Mouse (Mus musculus) right cerebral cortex, postnatal 10 days (tissue): ENCODE results near the gene Vrtn.

ENCODE experiments used
- DNase-seq, 2 experiments: peaks; one replicate each; pipeline ENCODE4 v3.0.0; 2021; ENCODE audit warnings: low spot score in 2 of 2

Gene Vrtn

DNA sequence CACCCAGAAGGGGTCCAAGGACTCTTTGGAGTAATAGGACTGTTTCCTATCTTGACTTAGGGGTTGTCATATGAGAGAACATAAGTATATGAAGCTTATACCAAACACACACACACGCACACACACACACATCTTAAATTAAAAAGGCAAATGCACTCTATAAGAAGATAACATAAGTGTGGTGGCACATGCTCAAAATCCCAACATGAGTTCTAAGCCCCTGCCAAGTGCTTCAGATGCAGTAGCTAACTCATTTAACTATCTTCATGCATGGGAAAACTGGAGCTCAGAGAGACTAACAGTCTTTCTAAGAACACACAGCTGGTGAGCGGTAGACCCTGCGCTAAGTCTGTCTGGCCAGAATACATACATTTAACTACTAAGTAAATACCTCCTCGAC, 46.7 kb downstream of the Vrtn start:
- DNase-seq, result peak; percentile 47 to 67

DNA sequence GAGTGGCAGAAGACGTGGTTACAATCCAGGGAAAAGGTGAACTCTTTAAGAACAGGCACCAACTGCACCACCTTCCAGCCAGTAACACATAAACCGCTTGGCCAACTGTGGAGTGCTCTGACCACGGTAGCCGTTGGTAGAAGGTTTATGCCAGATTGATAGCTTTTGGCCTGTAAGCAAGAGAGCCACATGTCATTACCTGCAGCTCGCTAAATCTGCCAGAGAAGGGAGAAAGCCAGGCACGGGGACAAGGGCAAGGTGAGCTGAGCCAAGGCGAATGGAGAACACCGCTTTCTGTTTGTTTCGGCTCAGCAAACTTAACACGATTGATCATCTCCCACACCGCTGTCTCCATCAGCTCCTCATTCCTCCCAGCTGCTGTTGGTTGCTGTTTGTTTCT, 48.2 kb downstream of the Vrtn start:
- DNase-seq, result no peak

DNA sequence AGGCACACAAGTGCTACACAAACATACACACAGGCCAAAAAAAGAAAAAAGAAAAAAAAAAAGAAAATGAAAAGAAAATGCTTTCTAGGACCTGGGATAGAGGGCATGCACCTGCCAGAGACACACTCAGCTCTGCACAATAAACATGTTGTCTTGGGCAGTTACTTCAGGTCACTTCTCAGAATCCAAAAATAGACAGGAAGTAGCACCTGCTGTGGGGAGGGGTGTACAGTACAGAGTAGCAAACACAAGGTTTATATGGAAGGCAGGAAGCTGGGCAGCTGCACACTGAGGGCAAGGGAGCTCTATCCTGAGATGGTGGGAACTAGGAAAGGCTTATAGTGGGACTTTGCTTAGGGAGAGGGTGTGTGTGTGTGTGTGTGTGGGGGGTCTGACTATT, 50.5 kb downstream of the Vrtn start:
- no peak for DNase-seq

DNA sequence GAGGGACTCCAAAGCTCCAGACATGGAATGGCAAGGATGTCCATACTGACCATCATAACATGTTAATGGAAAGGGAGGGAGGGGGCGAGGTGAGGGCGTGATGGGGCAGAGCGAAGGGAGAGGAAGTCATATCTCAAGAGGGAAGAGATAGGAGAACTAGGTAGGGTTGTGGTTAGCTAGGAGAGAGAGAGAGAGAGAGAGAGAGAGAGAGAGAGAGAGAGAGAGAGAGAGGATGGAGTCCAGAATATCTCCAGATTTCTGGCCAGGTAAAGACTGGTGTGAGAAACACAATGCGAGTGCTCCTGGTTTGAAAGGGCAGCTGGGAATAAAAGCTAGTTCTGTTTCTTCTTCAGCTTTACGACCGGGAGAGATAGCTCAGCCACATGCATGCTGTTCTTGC, 51.3 kb downstream of the Vrtn start:
- DNase-seq, result no peak

- DNase-seq, result peak; percentile 52 to 67
These were observed 57.7 kb downstream of the Vrtn start, which contains the start of gene Syndig1l for GRCm38 (mm10) chr12:84698319-84699081. TSS of gene Syndig1l (minus strand) at chr12:84698831.
